Mouse (Mus musculus): Measurements from ENCODE around the gene Tuba3a. TPM values are rescaled to one million over a fixed set of nuclear protein-coding genes. Genes with fewer than 3 reads are reported as not detected.
"Not testable (repeated sequence)": the region's sequence is repeated elsewhere in the genome, so short reads cannot be mapped to it uniquely, and the experiment has no call there.

The Tuba3a gene
- polyA plus RNA-seq, 1 experiment from 2014 or later, result 0.12 TPM

GRCm38 (mm10) chr6:125272228-125272785 lies 13.5 kb downstream of the Tuba3a start:
- DNase-seq (ENCODE audit: extremely low spot score, low spot score), result no peak
- Histone ChIP-seq H3K9me3 (no peaks in the 10 kb centered on the region), H3K27me3 (ENCODE audit: poor library complexity, severe bottlenecking) (peaks cover 25% of the 10 kb centered on the region), H3K4me1 (peaks cover 9% of the 10 kb centered on the region), H3K4me3 (no peak overlapping the region), H3K27ac (no peak overlapping the region), H3K36me3 (replicated peaks) (no peaks in the 10 kb centered on the region)
- 86% methylated on average over 10 of the region's 10 CpGs for WGBS

DNA sequence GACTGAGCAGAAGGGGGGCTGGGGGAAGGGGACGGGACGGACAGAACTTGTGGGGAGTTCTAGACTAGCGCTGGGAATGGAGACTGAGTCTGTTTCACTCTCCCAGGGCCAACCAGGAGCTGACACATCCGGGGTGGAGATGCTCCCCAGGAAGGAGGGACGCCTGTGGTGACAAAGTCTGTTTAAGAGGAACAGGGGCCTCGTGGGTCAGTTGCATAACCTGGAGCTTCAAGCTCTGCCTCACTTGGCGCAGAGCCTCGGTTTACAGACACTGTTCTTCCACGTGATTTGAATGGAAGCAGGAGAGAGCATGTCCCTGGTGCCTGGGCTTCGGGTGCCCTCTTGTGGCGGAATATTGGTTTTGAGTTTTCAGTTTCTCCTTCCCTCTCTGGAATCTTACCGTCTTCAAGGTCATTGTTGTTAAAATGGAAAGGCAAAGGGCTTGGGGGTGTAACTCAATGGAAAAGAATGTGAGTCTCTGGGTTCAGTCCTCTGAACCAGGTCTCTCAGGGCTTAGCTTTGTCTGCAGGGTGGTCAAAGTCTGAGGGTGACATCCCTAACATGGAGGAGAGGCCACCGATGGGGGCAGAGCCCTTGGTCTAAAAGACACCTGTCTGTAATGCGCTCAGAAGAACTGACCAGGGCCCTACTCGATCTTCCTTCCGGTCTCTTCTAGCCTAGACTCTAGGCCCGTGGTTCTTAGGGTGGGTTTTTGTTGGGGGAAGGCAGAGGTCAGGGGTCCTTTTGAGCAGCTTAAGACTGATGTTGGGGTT lies 14.2 kb downstream of the Tuba3a start:
- WGBS, result 22% methylated on average over 17 of the region's 17 CpGs
- peaks cover 9% of the 10 kb centered on the region for H3K4me1 ChIP-seq
- H3K36me3 ChIP-seq (replicated peaks), result no peaks in the 10 kb centered on the region
- no peaks in the 10 kb centered on the region for H3K9me3 ChIP-seq
- peak overlapping the region; percentile 76 for H3K27ac ChIP-seq
- peak overlapping the region; percentile 36 for H3K4me3 ChIP-seq
- peaks cover 25% of the 10 kb centered on the region for H3K27me3 ChIP-seq (ENCODE audit: poor library complexity, severe bottlenecking)
- DNase-seq (ENCODE audit: extremely low spot score, low spot score), result peak; percentile 86

GRCm38 (mm10) chr6:125268799-125269198 lies 17.0 kb downstream of the Tuba3a start:
- Histone ChIP-seq H3K27me3 (ENCODE audit: poor library complexity, severe bottlenecking) (peaks cover 25% of the 10 kb centered on the region), H3K9me3 (no peaks in the 10 kb centered on the region), H3K4me3 (no peak overlapping the region), H3K4me1 (peaks cover 9% of the 10 kb centered on the region), H3K36me3 (replicated peaks) (no peaks in the 10 kb centered on the region), H3K27ac (no peak overlapping the region)
- DNase-seq (ENCODE audit: extremely low spot score, low spot score), result no peak
- 58% methylated on average over 6 of the region's 6 CpGs for WGBS

DNA sequence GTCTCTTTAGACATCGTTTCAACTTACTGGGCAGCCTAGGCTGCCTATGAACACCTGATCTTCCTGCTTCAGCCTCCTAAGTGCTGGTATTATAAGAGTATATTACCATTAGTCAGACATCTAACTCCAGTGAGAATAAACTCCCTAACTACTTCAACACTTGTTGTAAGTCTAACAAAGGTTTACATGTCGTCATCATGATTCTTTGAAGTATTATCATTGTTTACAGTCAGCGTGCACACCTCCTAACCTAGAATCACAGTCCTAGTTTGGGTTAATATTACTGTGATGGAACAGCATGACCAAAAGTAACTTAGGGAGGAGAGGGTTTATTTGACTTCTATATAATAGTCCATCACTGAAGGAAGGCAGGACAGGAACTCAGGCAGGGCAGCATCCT lies 18.4 kb downstream of the Tuba3a start:
- H3K36me3 ChIP-seq (replicated peaks), result no peaks in the 10 kb centered on the region
- H3K4me1 ChIP-seq, result peaks cover 9% of the 10 kb centered on the region
- peaks cover 21% of the 10 kb centered on the region for H3K27me3 ChIP-seq (ENCODE audit: poor library complexity, severe bottlenecking)
- no peak for DNase-seq (ENCODE audit: extremely low spot score, low spot score)
- H3K9me3 ChIP-seq, result no peaks in the 10 kb centered on the region
- H3K27ac ChIP-seq, result no peak overlapping the region
- 86% methylated on average over 3 of the region's 3 CpGs for WGBS
- no peak overlapping the region for H3K4me3 ChIP-seq

DNA sequence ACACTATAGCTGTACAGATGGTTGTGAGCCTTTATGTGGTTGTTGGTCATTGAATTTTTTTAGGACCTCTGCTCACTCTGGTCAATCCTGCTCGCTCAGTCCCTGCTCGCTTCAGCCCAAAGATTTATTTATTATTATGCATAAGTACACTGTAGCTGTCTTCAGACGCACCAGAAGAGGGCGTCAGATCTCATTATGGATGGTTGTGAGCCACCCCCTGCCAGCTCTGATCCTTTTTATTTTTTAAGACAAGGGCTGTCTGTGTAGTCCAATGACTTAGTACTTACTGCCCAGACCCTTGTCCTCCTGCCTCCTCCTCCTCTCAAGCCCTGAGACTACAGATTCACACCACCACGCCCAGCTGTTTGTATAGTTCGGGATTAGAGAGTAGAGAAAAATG lies 19.2 kb downstream of the Tuba3a start:
- H3K36me3 ChIP-seq (replicated peaks); DNase-seq (ENCODE audit: extremely low spot score, low spot score); H3K4me3 ChIP-seq; H3K27ac ChIP-seq; H3K9me3 ChIP-seq; H3K4me1 ChIP-seq: not testable (repeated sequence)
- H3K27me3 ChIP-seq (ENCODE audit: poor library complexity, severe bottlenecking), result peaks cover 14% of the 10 kb centered on the region
- WGBS, result 71% methylated on average over 6 of the region's 6 CpGs

DNA sequence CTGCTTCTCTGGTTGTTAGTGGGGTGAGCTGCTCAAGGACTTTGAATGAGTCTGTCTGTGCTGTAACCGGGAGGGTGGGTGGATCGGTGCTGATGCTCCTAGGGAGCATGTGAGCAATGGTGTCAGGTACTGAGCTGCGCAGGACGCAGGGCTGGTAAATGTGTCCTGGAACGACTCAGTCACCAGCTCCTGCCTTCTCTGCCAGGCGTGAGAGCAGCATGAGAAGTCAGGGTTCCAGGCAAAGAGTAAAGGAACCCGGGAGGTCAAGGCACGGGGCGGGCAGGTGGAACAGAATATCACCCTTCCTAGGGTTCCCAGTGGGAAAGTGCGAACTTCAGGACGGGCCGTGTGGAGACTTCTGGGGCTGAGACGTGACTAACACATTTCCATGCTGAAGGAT lies 19.8 kb downstream of the Tuba3a start:
- H3K27ac ChIP-seq, result no peak overlapping the region
- H3K4me3 ChIP-seq, result no peak overlapping the region
- H3K9me3 ChIP-seq, result no peaks in the 10 kb centered on the region
- 78% methylated on average over 13 of the region's 13 CpGs for WGBS
- peaks cover 11% of the 10 kb centered on the region for H3K27me3 ChIP-seq (ENCODE audit: poor library complexity, severe bottlenecking)
- DNase-seq (ENCODE audit: extremely low spot score, low spot score), result no peak
- no peaks in the 10 kb centered on the region for H3K36me3 ChIP-seq (replicated peaks)
- no peaks in the 10 kb centered on the region for H3K4me1 ChIP-seq

- no peaks in the 10 kb centered on the region for H3K36me3 ChIP-seq (replicated peaks)
- H3K4me3 ChIP-seq, result no peak overlapping the region
- H3K27me3 ChIP-seq (ENCODE audit: poor library complexity, severe bottlenecking), result peaks cover 3% of the 10 kb centered on the region
- DNase-seq (ENCODE audit: extremely low spot score, low spot score), result no peak
- no peaks in the 10 kb centered on the region for H3K9me3 ChIP-seq
- WGBS, result 77% methylated on average over 10 of the region's 10 CpGs
- no peaks in the 10 kb centered on the region for H3K4me1 ChIP-seq
- H3K27ac ChIP-seq, result no peak overlapping the region
Measured at GRCm38 (mm10) chr6:125265239-125265638, 20.6 kb downstream of the Tuba3a start.

DNA sequence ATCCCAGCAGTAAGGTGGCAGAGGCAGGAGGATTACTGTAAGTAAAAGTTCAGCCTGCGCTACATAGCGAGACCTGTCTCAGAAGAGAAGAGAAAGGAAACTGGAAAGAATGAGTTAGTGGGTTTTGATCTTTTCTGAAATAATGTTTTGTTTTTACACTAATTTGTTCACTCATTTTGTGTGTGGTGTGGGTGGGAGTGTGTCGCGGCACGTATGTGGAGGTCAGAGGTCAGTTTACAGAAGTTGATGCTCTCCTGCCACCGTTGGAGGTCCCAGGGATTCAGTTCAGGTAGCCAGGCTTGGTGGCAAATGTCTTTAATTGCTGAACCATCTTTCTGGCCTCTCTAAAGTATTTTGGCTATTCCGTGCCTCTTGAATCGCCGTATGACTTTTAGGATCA lies 21.6 kb downstream of the Tuba3a start:
- H3K27me3 ChIP-seq (ENCODE audit: poor library complexity, severe bottlenecking), result no peaks in the 10 kb centered on the region
- H3K27ac ChIP-seq, result no peak overlapping the region
- WGBS, result 93% methylated on average over 9 of the region's 9 CpGs

DNA sequence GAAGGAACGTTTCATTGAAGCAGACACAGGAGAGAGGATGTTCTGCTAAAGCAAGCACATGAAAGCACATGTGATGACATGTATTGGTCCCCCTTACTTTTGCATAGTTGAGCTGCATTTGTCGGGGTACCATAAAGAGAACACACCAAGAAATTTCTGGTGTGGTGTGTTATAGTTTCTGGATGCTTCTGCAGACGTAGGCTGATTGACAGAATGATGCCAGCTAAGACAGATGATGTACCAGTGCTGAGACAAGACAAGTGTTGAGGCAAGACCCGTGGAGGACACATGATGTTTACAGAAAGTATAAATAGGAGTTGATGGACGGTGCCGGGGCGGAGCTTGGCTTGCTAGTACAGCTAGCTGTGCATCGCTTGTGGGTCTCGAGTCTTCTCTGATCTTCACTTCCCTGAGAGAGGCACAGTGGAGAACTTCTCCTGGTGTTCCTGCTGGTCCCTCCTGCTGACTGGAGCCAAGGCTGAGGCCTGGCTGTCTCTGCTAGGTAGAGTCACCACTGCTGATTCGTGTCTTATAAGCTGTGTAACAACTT lies 25.8 kb downstream of the Tuba3a start:
- WGBS, result 89% methylated on average over 10 of the region's 10 CpGs
- H3K27ac ChIP-seq, result no peak overlapping the region
- no peak for DNase-seq (ENCODE audit: extremely low spot score, low spot score)
- no peak overlapping the region for H3K4me3 ChIP-seq
- peaks cover 4% of the 10 kb centered on the region; the same call in 1 of the 2 replicates for H3K4me1 ChIP-seq
- no peaks in the 10 kb centered on the region for H3K27me3 ChIP-seq (ENCODE audit: poor library complexity, severe bottlenecking)
- H3K9me3 ChIP-seq, result no peaks in the 10 kb centered on the region
- H3K36me3 ChIP-seq (replicated peaks), result no peaks in the 10 kb centered on the region

More for the DNA sequence above, 21.6 kb downstream of the Tuba3a start:
- H3K9me3 ChIP-seq, result no peaks in the 10 kb centered on the region
- no peaks in the 10 kb centered on the region for H3K4me1 ChIP-seq
- H3K4me3 ChIP-seq, result no peak overlapping the region
- H3K36me3 ChIP-seq (replicated peaks), result no peaks in the 10 kb centered on the region
- DNase-seq (ENCODE audit: extremely low spot score, low spot score), result no peak

DNA sequence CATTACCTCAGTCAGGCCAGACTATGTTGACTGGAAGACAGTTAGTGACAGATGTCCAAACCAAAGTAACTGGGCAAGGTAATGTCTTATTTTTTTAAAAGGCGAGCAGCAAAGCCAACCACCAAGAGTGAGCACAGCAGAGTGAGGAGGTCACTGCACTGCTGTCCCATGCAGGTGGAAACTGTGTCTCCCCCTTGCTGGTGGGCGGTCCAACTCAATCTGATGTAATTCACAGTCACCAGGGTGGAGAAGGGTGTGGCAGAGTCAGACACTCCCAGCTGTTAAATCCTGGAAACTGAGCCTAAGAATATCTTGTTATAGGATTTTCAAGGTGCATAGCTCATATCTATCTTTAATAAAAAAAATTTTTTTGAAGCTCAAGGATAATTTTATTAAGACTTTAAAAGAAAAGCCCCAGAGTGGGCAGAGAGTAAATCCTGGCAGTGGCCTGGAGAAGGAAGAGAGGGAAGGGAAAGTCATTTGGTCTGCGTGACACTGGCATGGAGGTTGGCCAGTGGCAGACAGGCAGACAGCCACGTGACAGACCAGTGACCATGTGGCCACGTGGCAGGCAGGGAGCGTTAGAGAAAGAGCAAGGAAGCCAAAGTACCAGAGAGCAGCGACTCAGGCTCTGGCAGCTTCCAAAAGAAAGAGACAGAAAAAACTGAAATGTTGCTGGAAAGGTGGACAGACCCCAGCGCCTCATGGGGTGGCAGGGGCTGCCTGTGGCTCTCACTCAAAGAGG lies 29.4 kb downstream of the Tuba3a start:
- DNase-seq (ENCODE audit: extremely low spot score, low spot score), result no peak
- 83% methylated on average over 8 of the region's 8 CpGs for WGBS
- Histone ChIP-seq H3K4me3 (no peak overlapping the region), H3K4me1 (peaks cover 13% of the 10 kb centered on the region), H3K27me3 (ENCODE audit: poor library complexity, severe bottlenecking) (no peaks in the 10 kb centered on the region), H3K27ac (no peak overlapping the region), H3K9me3 (no peaks in the 10 kb centered on the region), H3K36me3 (replicated peaks) (no peaks in the 10 kb centered on the region)

- DNase-seq (ENCODE audit: extremely low spot score, low spot score), result no peak
- H3K9me3 ChIP-seq, result no peaks in the 10 kb centered on the region
- no peak overlapping the region for H3K27ac ChIP-seq
- H3K27me3 ChIP-seq (ENCODE audit: poor library complexity, severe bottlenecking), result no peaks in the 10 kb centered on the region
- no peaks in the 10 kb centered on the region for H3K36me3 ChIP-seq (replicated peaks)
- H3K4me3 ChIP-seq, result no peak overlapping the region
- H3K4me1 ChIP-seq, result peaks cover 13% of the 10 kb centered on the region
- 84% methylated on average over 7 of the region's 7 CpGs for WGBS
Measured at GRCm38 (mm10) chr6:125255516-125256044, 30.3 kb downstream of the Tuba3a start.

- H3K4me1 ChIP-seq, result peaks cover 13% of the 10 kb centered on the region
- H3K36me3 ChIP-seq (replicated peaks), result no peaks in the 10 kb centered on the region
- no peak for DNase-seq (ENCODE audit: extremely low spot score, low spot score)
- no peaks in the 10 kb centered on the region for H3K9me3 ChIP-seq
- H3K4me3 ChIP-seq, result no peak overlapping the region
- 84% methylated on average over 14 of the region's 14 CpGs for WGBS
- no peaks in the 10 kb centered on the region for H3K27me3 ChIP-seq (ENCODE audit: poor library complexity, severe bottlenecking)
- H3K27ac ChIP-seq, result no peak overlapping the region
Measured at GRCm38 (mm10) chr6:125253863-125254715, 31.8 kb downstream of the Tuba3a start.

Data from forebrain, embryonic 10.5 days (tissue).